Mouse (Mus musculus) limb, embryonic 12.5 days (tissue): ENCODE results near the gene Tbc1d10c. TPM values are rescaled to one million over a fixed set of nuclear protein-coding genes. Genes with fewer than 3 reads are reported as not detected.

Experiments
- ATAC-seq: fragments of 200-750 bp; cut with Nextera tagmentation; 2 replicates; pipeline ENCODE4 v1.8.0; 2017; ENCODE audit warnings: low read depth, moderate TSS enrichment; ENCODE audit not compliant: insufficient number of reproducible peaks, insufficient read depth, low FRiP score, low TSS enrichment
- H3K27ac ChIP-seq: fragments of 300-500 bp; sonication (generic); 2 replicates; pipeline ENCODE4 v1.5.1; 2016; ENCODE audit warnings: mild to moderate bottlenecking, moderate library complexity
- H3K27me3 ChIP-seq: fragments of 300-500 bp; sonication (generic); 2 replicates; pipeline ENCODE4 v1.6.1; 2016; ENCODE audit warnings: mild to moderate bottlenecking, moderate library complexity
- H3K36me3 ChIP-seq: fragments of 300-500 bp; sonication (generic); 2 replicates; pipeline ENCODE4 v1.6.1; 2016; ENCODE audit warnings: mild to moderate bottlenecking, moderate library complexity
- H3K4me1 ChIP-seq: fragments of 300-500 bp; sonication (generic); replicated peaks from 2 replicates; pipeline ENCODE4 v1.6.1; 2016
- H3K4me2 ChIP-seq: fragments of 300-500 bp; sonication (generic); 2 replicates; pipeline ENCODE4 v1.6.1; 2016; ENCODE audit warnings: mild to moderate bottlenecking, moderate library complexity
- H3K4me3 ChIP-seq: fragments of 300-500 bp; sonication (generic); replicated peaks from 2 replicates; pipeline ENCODE4 v1.5.1; 2016; ENCODE audit warnings: mild to moderate bottlenecking
- H3K9ac ChIP-seq: fragments of 300-500 bp; sonication (generic); replicated peaks from 2 replicates; pipeline ENCODE4 v1.6.1; 2016; ENCODE audit warnings: mild to moderate bottlenecking, moderate library complexity
- H3K9me3 ChIP-seq: fragments of 300-500 bp; sonication (generic); 2 replicates; pipeline ENCODE4 v1.6.1; 2016; ENCODE audit warnings: mild to moderate bottlenecking, moderate library complexity
- WGBS: fragments of 180-500 bp; shearing (Covaris S2); methylation state at CpG from one replicate; pipeline ENCODE4 v1.1.7; 2016; 5-methylcytosine and 5-hydroxymethylcytosine counted together
- polyA plus RNA-seq: library from polyadenylated mRNA; unstranded; fragments of >200 nt; fragmentation: Nextera tagmentation; extraction: Ambion mirVana; gene quantifications from 2 replicates; pipeline ENCODE4 v1.2.1, GENCODE M21; 2016

The Tbc1d10c gene
- polyA plus RNA-seq, 1 experiment from 2014 or later, result 0.60 TPM

DNA sequence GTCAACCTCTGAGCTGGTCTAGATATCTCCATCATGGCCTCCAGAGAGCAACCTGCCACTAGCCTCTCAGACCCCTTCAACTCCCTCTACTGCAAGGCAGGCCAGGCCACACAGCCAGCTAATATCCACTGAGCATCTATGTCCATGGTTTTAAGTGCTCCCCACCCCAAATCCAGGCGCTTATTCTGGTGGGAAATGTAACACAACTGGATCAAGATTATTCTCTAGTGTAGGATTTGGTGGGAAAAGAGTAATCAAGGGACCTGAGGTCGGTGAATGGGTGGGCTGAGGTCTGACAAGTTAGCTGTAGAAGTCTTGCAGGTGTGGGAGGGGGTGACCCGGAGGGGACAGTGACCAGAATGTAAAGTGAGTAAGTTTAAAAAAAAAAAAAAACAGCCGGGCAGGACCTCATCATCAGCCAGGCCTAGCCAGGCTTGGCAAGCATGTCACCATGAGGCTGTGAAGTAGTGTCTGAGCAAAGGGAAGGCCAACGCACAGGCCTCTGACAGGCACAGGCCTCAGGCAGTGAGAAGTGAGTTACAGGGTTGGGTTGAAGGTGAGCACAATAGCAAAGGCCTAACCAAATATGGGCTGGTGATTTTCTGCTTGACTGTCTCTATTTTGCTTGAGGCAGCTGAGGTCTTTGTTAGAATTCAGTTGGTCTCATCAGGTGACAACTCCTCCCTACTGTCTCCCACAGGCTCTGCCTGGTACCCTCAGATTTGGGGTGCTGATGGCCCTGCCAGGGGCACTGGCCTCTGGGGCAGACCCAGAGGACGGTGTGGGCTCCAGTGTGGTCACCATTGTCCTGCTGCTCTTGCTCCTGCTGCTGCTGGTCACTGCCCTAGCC lies 35.6 kb downstream of the Tbc1d10c start:
- 85% methylated on average over 6 of the region's 6 CpGs for WGBS
- no peak overlapping the region for H3K27ac ChIP-seq

DNA sequence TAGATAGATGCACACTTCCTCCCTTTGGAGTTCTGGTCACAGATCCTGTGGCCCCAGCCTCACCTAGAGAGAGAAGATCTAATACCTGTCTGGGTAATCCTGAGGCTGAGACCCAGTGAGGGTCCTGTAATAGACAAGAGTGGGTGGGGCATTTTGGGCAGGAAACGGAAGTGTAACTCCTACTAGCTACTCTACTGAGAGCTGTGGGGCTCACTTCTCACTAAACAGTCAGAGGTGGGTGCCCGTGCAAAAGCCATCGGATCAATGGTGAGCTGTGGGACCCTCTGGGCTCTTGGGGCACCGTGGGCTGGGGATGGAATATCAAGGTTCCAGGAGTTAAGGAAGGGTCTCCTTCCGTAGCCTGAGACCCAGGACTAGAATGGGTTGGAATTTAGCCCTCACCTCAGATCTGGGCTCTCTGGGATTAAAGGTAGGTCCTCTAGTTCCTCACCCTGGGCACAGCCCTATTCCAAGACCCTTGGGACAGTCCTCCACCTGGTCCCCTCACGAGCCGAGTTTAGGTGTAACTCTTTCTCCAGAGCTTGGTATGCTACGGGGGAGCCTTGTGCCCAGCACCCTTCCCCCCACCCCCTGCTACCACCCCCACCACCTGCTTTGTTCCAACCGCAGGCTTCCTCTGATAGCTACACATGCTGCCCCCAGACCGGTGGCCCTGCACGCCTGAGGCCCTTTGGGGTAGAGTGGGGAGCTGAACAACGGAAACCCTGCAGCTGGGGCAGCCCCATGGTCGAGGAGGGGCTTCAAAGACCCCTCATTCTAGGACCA lies 36.5 kb downstream of the Tbc1d10c start:
- H3K36me3 ChIP-seq, result peaks cover 86% of the 10 kb centered on the region
- H3K27me3 ChIP-seq, result no peaks in the 10 kb centered on the region
- H3K9me3 ChIP-seq, result no peaks in the 10 kb centered on the region
- WGBS, result 81% methylated on average over 13 of the region's 13 CpGs
- H3K4me2 ChIP-seq, result no peak overlapping the region
- 0 out of 2 replicates have a peak, but pooled peaks have one; percentile 14 for ATAC-seq
- peaks cover 3% of the 10 kb centered on the region for H3K4me1 ChIP-seq
- no peak overlapping the region for H3K27ac ChIP-seq
- no peak overlapping the region for H3K4me3 ChIP-seq
- peak overlapping the region; percentile 42; the same call in 1 of the 2 replicates for H3K9ac ChIP-seq

More for the DNA sequence above, 35.6 kb downstream of the Tbc1d10c start:
- no peak overlapping the region for H3K4me3 ChIP-seq
- ATAC-seq, result no peak
- H3K9me3 ChIP-seq, result no peaks in the 10 kb centered on the region
- H3K4me1 ChIP-seq, result no peaks in the 10 kb centered on the region
- H3K9ac ChIP-seq, result peak overlapping the region; percentile 42; the same call in 1 of the 2 replicates
- H3K4me2 ChIP-seq, result no peak overlapping the region
- H3K36me3 ChIP-seq, result peaks cover 86% of the 10 kb centered on the region
- no peaks in the 10 kb centered on the region for H3K27me3 ChIP-seq

DNA sequence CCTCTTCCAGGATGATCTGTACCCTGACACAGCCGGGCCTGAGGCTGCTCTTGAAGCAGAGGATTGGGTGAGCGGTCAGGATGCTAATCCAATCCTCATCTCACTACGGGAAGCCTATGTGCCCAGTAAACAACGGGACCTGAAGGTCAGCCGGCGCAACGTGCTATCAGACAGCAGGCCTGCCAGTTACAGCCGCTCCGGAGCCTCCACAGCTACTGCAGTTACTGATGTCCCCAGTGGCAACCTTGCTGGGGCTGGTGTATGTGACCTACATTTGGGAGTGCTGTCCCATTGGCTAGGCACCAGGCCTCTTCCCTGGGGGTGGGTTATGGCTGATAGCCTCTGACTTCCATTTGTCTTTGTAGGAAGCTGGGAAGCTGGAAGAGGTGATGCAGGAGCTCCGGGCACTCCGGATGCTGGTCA lies 37.8 kb downstream of the Tbc1d10c start, which contains the start of gene Ptprcap:
Gene Ptprcap, plus strand, starts transcription at position 373 of the 423 bp plus-strand sequence.
- Histone ChIP-seq H3K27ac (no peak within 1 kb of the TSS), H3K36me3 (peaks cover 72% of the 10 kb centered on the region)

GRCm38 (mm10) chr19:4152445-4153231 lies 38.4 kb downstream of the Tbc1d10c start:
- no peaks in the 10 kb centered on the region for H3K27me3 ChIP-seq
- peaks cover 66% of the 10 kb centered on the region for H3K36me3 ChIP-seq
- H3K4me1 ChIP-seq, result peaks cover 18% of the 10 kb centered on the region
- no peaks in the 10 kb centered on the region for H3K9me3 ChIP-seq
- ATAC-seq, result no peak
- H3K9ac ChIP-seq, result 0 out of 2 replicates have a peak overlapping the region, but pooled peaks have one; percentile 18
- no peak overlapping the region for H3K4me3 ChIP-seq
- 85% methylated on average over 8 of the region's 8 CpGs for WGBS
- H3K27ac ChIP-seq, result no peak overlapping the region
- H3K4me2 ChIP-seq, result no peak overlapping the region

More for the DNA sequence above, 37.8 kb downstream of the Tbc1d10c start, which contains the start of gene Ptprcap:
- Histone ChIP-seq H3K9ac (0 out of 2 replicates have a peak within 1 kb of the TSS, but pooled peaks have one; percentile 18), H3K9me3 (no peaks in the 10 kb centered on the region), H3K27me3 (no peaks in the 10 kb centered on the region), H3K4me1 (peaks cover 12% of the 10 kb centered on the region), H3K4me2 (no peak within 1 kb of the TSS), H3K4me3 (no peak within 1 kb of the TSS)
- WGBS, result 68% methylated on average over 11 of the region's 11 CpGs
- no peak for ATAC-seq

DNA sequence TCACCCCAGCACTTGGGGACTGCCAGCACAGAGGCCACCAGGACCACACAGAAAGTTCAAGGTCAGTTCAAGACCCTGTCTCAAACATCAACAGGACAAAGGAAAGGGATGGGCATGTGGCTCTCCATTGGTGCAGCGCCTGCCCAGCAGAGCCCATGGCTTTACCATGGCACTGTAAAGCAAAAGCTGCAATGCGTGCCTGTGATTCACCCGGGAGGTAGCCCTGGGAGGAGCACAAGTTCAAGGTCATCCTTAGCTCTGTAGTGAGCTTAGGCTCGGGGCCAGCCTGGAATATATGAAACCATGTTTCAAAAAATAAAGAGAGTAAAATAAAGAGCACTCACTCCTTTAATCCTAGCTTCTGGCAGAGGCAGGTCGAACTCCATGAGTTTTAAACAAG lies 39.2 kb downstream of the Tbc1d10c start:
- no peak overlapping the region for H3K4me3 ChIP-seq
- H3K9ac ChIP-seq, result no peak overlapping the region

GRCm38 (mm10) chr19:4151488-4151860 lies 39.6 kb downstream of the Tbc1d10c start:
- Histone ChIP-seq H3K27ac (no peak overlapping the region), H3K27me3 (no peaks in the 10 kb centered on the region), H3K9me3 (no peaks in the 10 kb centered on the region), H3K36me3 (peaks cover 54% of the 10 kb centered on the region), H3K4me1 (peaks cover 18% of the 10 kb centered on the region), H3K4me3 (no peak overlapping the region), H3K9ac (no peak overlapping the region; the same call in 1 of the 2 replicates), H3K4me2 (no peak overlapping the region)
- WGBS, result 79% methylated on average over 5 of the region's 5 CpGs
- no peak for ATAC-seq

More for the DNA sequence above, 39.2 kb downstream of the Tbc1d10c start:
- Histone ChIP-seq H3K36me3 (peaks cover 58% of the 10 kb centered on the region), H3K4me2 (no peak overlapping the region), H3K9me3 (no peaks in the 10 kb centered on the region), H3K4me1 (peaks cover 18% of the 10 kb centered on the region), H3K27me3 (no peaks in the 10 kb centered on the region), H3K27ac (no peak overlapping the region)
- whole genome bisulfite sequencing, result 90% methylated on average over 5 of the region's 5 CpGs
- no peak for ATAC-seq

DNA sequence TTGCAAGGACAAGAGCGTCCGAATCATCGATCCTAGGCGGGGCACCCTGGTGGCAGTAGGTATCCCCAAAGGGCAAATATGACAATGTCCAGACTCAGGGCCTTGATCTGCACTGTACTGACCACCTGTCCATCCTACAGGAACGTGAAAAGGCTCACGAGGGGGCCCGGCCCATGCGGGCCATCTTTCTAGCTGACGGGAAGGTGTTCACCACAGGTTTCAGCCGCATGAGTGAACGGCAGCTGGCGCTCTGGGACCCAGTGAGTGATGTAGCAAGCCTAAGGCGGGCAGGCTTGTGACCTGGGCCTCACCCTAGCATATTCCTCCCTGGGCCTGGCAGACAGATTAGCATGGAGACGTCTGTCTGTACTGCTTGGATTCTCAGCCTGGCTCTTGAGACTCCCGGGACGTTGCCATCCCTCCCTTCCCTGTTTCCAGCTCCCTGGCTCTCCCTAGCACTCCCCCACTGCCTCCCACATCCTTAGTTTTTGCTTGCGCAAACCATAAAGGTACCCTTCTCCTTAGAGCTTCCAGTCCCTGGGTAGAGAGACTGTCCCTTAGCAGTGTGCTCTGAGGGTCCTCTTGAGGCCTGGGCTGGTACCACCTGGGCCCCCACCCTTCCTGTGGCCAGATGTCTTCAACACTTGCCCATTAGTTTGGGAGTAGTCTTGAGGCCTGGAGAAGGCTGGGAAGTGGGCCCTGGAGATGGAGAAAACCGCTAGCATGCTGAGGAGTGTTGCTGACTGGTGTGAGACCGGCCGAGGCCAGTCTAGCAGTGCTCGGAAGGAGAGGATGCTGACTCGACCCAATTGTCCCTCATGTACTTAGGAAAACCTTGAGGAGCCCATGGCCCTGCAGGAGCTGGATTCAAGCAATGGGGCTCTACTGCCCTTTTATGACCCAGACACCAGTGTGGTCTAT lies 40.3 kb downstream of the Tbc1d10c start:
- Histone ChIP-seq H3K27ac (no peak overlapping the region), H3K27me3 (no peaks in the 10 kb centered on the region), H3K9ac (no peak overlapping the region; the same call in 1 of the 2 replicates), H3K9me3 (0 out of 2 replicates have a peak, but pooled peaks cover 2% of the 10 kb centered on the region), H3K36me3 (peaks cover 48% of the 10 kb centered on the region), H3K4me2 (no peak overlapping the region), H3K4me1 (peaks cover 18% of the 10 kb centered on the region), H3K4me3 (no peak overlapping the region)
- ATAC-seq, result no peak
- 89% methylated on average over 22 of the region's 22 CpGs for WGBS

DNA sequence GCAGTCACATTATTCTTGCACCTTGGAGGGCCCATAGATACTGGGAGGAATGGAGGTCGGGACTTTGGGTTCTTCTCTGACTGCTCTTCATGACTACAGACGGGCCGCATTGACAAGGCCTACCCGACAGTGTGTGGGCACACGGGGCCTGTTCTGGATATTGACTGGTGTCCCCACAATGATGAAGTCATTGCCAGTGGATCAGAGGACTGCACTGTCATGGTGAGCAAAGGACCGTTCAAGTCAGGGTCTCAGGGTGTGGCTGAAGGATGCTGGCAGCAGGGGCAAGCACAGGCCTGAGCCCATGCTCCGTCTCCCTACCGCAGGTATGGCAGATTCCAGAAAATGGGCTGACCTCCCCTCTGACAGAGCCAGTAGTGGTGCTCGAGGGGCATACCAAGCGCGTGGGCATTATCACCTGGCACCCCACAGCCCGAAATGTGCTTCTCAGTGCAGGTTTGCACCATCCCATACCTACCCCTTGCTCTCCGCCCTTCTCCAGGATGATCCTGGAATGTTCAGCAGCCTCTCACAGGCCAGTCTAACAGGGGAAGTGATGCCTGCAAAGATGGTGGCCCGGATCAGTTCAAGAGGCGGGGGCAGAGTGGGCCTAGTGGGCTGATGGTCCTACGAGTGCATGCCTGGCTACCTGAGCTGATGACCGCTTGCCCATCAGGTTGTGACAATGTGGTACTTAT lies 41.2 kb downstream of the Tbc1d10c start:
- Histone ChIP-seq H3K4me2 (peak overlapping the region; percentile 93; the same call in 1 of the 2 replicates), H3K9me3 (0 out of 2 replicates have a peak, but pooled peaks cover 4% of the 10 kb centered on the region), H3K9ac (no peak overlapping the region), H3K4me1 (peaks cover 18% of the 10 kb centered on the region), H3K27ac (no peak overlapping the region), H3K27me3 (no peaks in the 10 kb centered on the region), H3K36me3 (peaks cover 39% of the 10 kb centered on the region), H3K4me3 (0 out of 2 replicates have a peak overlapping the region, but pooled peaks have one; percentile 6)
- ATAC-seq, result no peak
- WGBS, result 94% methylated on average over 17 of the region's 17 CpGs

DNA sequence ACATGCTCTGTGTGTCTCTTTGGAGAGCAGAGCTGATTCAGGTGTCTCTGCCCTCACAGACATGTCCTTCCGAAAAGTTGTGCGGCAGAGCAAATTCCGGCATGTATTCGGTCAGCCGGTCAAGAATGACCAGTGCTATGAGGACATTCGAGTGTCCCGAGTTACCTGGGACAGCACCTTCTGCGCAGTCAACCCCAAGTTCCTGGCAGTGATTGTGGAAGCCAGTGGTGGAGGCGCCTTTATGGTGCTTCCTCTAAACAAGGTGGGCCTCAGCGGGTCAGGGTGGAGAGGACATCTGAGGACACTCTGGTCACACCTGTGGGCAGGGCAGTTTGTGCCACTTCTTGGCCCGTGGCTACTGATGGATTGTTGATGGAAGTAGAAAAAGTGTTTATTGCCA lies 41.8 kb downstream of the Tbc1d10c start:
- ATAC-seq, result no peak
- H3K4me1 ChIP-seq, result peaks cover 18% of the 10 kb centered on the region
- WGBS, result 84% methylated on average over 11 of the region's 11 CpGs
- peaks cover 39% of the 10 kb centered on the region for H3K36me3 ChIP-seq
- peak overlapping the region; percentile 81 for H3K9ac ChIP-seq
- H3K27me3 ChIP-seq, result no peaks in the 10 kb centered on the region
- H3K27ac ChIP-seq, result no peak overlapping the region
- 0 out of 2 replicates have a peak, but pooled peaks cover 4% of the 10 kb centered on the region for H3K9me3 ChIP-seq
- peak overlapping the region; percentile 92 for H3K4me3 ChIP-seq
- peak overlapping the region; percentile 93 for H3K4me2 ChIP-seq
